Comparison of ENCODE assay signal across 11 mouse cellular contexts in genomic region chr6:32728706-32729105, GRCm38 (mm10).
DNase-seq lines count a peak whose midpoint lies in the region; ATAC-seq lines count a peak whose summit lies in the region.
"Had no signal": no experiment of that assay in that cellular context is flagged by ENCODE, and none has a peak within 500 bp of the region (broad histone marks: within the 10 kb centered on the region; RNA-seq: fewer than 3 reads in every experiment).

No protein-coding gene starts in this region.

- no peak overlapping the region for H3K9ac ChIP-seq in forebrain, embryonic 14.5 days (ENCODE audit: low read length)
- no peak overlapping the region for H3K9ac ChIP-seq in forebrain, embryonic 15.5 days (replicated peaks)
- H3K9ac ChIP-seq in midbrain, embryonic 14.5 days (replicated peaks; ENCODE audit: low read length), result no peak overlapping the region
- no peak overlapping the region for H3K9ac ChIP-seq in midbrain, embryonic 15.5 days
- H3K9ac ChIP-seq in heart, embryonic 13.5 days, result no peak overlapping the region
- H3K9ac ChIP-seq: intestine, embryonic 15.5 days had no signal

- 0 out of 2 replicates have a peak, but pooled peaks have one; percentile 26 for ATAC-seq in forebrain, embryonic 14.5 days
- ATAC-seq in forebrain, embryonic 15.5 days (replicated peaks), result no peak
- no peak for ATAC-seq in midbrain, embryonic 14.5 days (ENCODE audit: low FRiP score, low TSS enrichment)
- no peak for ATAC-seq in midbrain, embryonic 15.5 days (replicated peaks)
- no peak; the same call in 1 of the 2 replicates for ATAC-seq in heart, embryonic 13.5 days (ENCODE audit: extremely low read depth, insufficient number of reproducible peaks, low FRiP score, low TSS enrichment)
- ATAC-seq: intestine, embryonic 15.5 days had no signal

- peaks cover 12% of the 10 kb centered on the region for H3K4me1 ChIP-seq in forebrain, embryonic 14.5 days (ENCODE audit: control insufficient read depth, insufficient read depth, low read length)
- peaks cover 11% of the 10 kb centered on the region for H3K4me1 ChIP-seq in forebrain, embryonic 15.5 days
- H3K4me1 ChIP-seq in midbrain, embryonic 14.5 days (ENCODE audit: control insufficient read depth, insufficient read depth, low read length), result no peaks in the 10 kb centered on the region
- no peaks in the 10 kb centered on the region; the same call in 1 of the 2 replicates for H3K4me1 ChIP-seq in midbrain, embryonic 15.5 days
- H3K4me1 ChIP-seq in heart, embryonic 13.5 days, result peaks cover 18% of the 10 kb centered on the region
- H3K4me1 ChIP-seq: intestine, embryonic 15.5 days had no signal

- no peaks in the 10 kb centered on the region for H3K27me3 ChIP-seq in forebrain, embryonic 14.5 days (replicated peaks; ENCODE audit: control insufficient read depth, insufficient read depth, low read length)
- H3K27me3 ChIP-seq in forebrain, embryonic 15.5 days, result no peaks in the 10 kb centered on the region
- H3K27me3 ChIP-seq in midbrain, embryonic 14.5 days (ENCODE audit: control insufficient read depth, insufficient read depth, low read length), result no peaks in the 10 kb centered on the region
- no peaks in the 10 kb centered on the region for H3K27me3 ChIP-seq in midbrain, embryonic 15.5 days (replicated peaks)
- no peaks in the 10 kb centered on the region for H3K27me3 ChIP-seq in heart, embryonic 13.5 days (replicated peaks)
- H3K27me3 ChIP-seq: intestine, embryonic 15.5 days had no signal

- no peak overlapping the region for H3K27ac ChIP-seq in forebrain, embryonic 14.5 days (ENCODE audit: low read depth, low read length)
- H3K27ac ChIP-seq in forebrain, embryonic 15.5 days (replicated peaks), result no peak overlapping the region
- H3K27ac ChIP-seq in midbrain, embryonic 14.5 days (replicated peaks; ENCODE audit: low read depth, low read length), result no peak overlapping the region
- no peak overlapping the region for H3K27ac ChIP-seq in midbrain, embryonic 15.5 days
- 0 out of 2 replicates have a peak overlapping the region, but pooled peaks have one; percentile 15 for H3K27ac ChIP-seq in heart, embryonic 13.5 days (replicated peaks)
- H3K27ac ChIP-seq: intestine, embryonic 15.5 days had no signal

- WGBS in forebrain, embryonic 14.5 days, result 3% methylated on average over 2 of the region's 2 CpGs
- WGBS in forebrain, embryonic 15.5 days, result 14% methylated on average over 2 of the region's 2 CpGs
- 13% methylated on average over 2 of the region's 2 CpGs for WGBS in midbrain, embryonic 14.5 days
- WGBS in midbrain, embryonic 15.5 days, result 19% methylated on average over 2 of the region's 2 CpGs
- 7% methylated on average over 2 of the region's 2 CpGs for WGBS in heart, embryonic 13.5 days

- H3K4me3 ChIP-seq in forebrain, embryonic 14.5 days (ENCODE audit: low read depth, low read length), result no peak overlapping the region
- no peak overlapping the region for H3K4me3 ChIP-seq in forebrain, embryonic 15.5 days
- H3K4me3 ChIP-seq in midbrain, embryonic 14.5 days (replicated peaks; ENCODE audit: low read depth, low read length), result no peak overlapping the region
- H3K4me3 ChIP-seq in midbrain, embryonic 15.5 days, result no peak overlapping the region
- no peak overlapping the region for H3K4me3 ChIP-seq in heart, embryonic 13.5 days
- H3K4me3 ChIP-seq: intestine, embryonic 15.5 days had no signal

- no peaks in the 10 kb centered on the region for H3K36me3 ChIP-seq in forebrain, embryonic 14.5 days (ENCODE audit: control insufficient read depth, insufficient read depth, low read length)
- H3K36me3 ChIP-seq in forebrain, embryonic 15.5 days, result no peaks in the 10 kb centered on the region
- H3K36me3 ChIP-seq in midbrain, embryonic 14.5 days (ENCODE audit: control insufficient read depth, insufficient read depth, low read length), result no peaks in the 10 kb centered on the region
- H3K36me3 ChIP-seq in midbrain, embryonic 15.5 days (replicated peaks), result no peaks in the 10 kb centered on the region
- H3K36me3 ChIP-seq in heart, embryonic 13.5 days, result no peaks in the 10 kb centered on the region
- H3K36me3 ChIP-seq: intestine, embryonic 15.5 days had no signal

- no peak overlapping the region for H3K4me2 ChIP-seq in forebrain, embryonic 14.5 days (ENCODE audit: low read length)
- H3K4me2 ChIP-seq in forebrain, embryonic 15.5 days (replicated peaks), result no peak overlapping the region
- H3K4me2 ChIP-seq in midbrain, embryonic 14.5 days (ENCODE audit: low read length), result no peak overlapping the region
- no peak overlapping the region for H3K4me2 ChIP-seq in midbrain, embryonic 15.5 days
- H3K4me2 ChIP-seq in heart, embryonic 13.5 days, result 0 out of 2 replicates have a peak overlapping the region, but pooled peaks have one; percentile 12
- H3K4me2 ChIP-seq: intestine, embryonic 15.5 days had no signal

- intact Hi-C loops in left cerebral cortex, postnatal 25 days (cut with DNase I), result no loop called here

- no peaks in the 10 kb centered on the region for H3K9me3 ChIP-seq in forebrain, embryonic 14.5 days (replicated peaks; ENCODE audit: control insufficient read depth, low read length)
- no peaks in the 10 kb centered on the region for H3K9me3 ChIP-seq in forebrain, embryonic 15.5 days
- H3K9me3 ChIP-seq in midbrain, embryonic 14.5 days (ENCODE audit: control insufficient read depth, low read length), result no peaks in the 10 kb centered on the region
- H3K9me3 ChIP-seq in midbrain, embryonic 15.5 days, result no peaks in the 10 kb centered on the region
- H3K9me3 ChIP-seq in heart, embryonic 13.5 days, result no peaks in the 10 kb centered on the region
- H3K9me3 ChIP-seq: intestine, embryonic 15.5 days had no signal

- DNase-seq in forebrain, embryonic 14.5 days (ENCODE audit: low spot score), result peak; percentile 67
- peak; percentile 35 for DNase-seq in midbrain, embryonic 14.5 days
- DNase-seq in spleen, postnatal 10 days (ENCODE audit: low spot score in 2 of 2), result no peak
- no peak for DNase-seq in retina, postnatal 1 day
- no peak for DNase-seq in left cerebral cortex, postnatal 25 days (ENCODE audit: low spot score in 2 of 2)
- DNase-seq: lung, postnatal 10 days; right cerebral cortex, postnatal 25 days had no signal

Comparison
In these comparisons a context has a peak if more than half of its experiments do, and no peak if none do; other contexts are left out.
1. DNase-seq: peak in forebrain, embryonic 14.5 days (single experiment) and midbrain, embryonic 14.5 days (single experiment); none in spleen, postnatal 10 days (0 of 2), retina, postnatal 1 day (single experiment) and left cerebral cortex, postnatal 25 days (0 of 2).